Mouse (Mus musculus) CH12.LX (cell line): ENCODE results near the gene Mob4. TPM values are rescaled to one million over a fixed set of nuclear protein-coding genes. Genes with fewer than 3 reads are reported as not detected.

ENCODE experiments used
- DNase-seq: peaks from one replicate; pipeline ENCODE4 v3.0.0-alpha.2; 2013; ENCODE audit errors: extremely low read depth
- H3K27ac ChIP-seq: 2 replicates; pipeline ENCODE4 v1.5.1; 2012; ENCODE audit warnings: low read depth, mild to moderate bottlenecking, control low read depth, moderate library complexity; ENCODE audit not compliant: insufficient read depth
- H3K27me3 ChIP-seq: replicated peaks from 2 replicates; pipeline ENCODE3; 2012; ENCODE audit warnings: inconsistent platforms
- H3K36me3 ChIP-seq, 2 experiments: replicated peaks in 1 of 2; 2 replicates each; pipeline versions ENCODE3 to v1.6.1; 2012; ENCODE audit warnings: inconsistent platforms in 1 of 2, low read length in 1 of 2, mild to moderate bottlenecking in 1 of 2, mixed read lengths in 1 of 2, moderate library complexity in 1 of 2; ENCODE audit not compliant: control insufficient read depth in 1 of 2, insufficient read depth in 1 of 2
- H3K4me1 ChIP-seq, 2 experiments: 2 replicates each; pipeline ENCODE4 v1.6.1; 2012; ENCODE audit warnings: inconsistent platforms in 1 of 2, moderate library complexity in 1 of 2; ENCODE audit not compliant: insufficient read depth in 2 of 2, control insufficient read depth in 1 of 2
- H3K4me2 ChIP-seq: 2 replicates; pipeline ENCODE4 v1.6.1; 2012; ENCODE audit warnings: low read depth, mild to moderate bottlenecking, control low read depth; ENCODE audit not compliant: poor library complexity, insufficient read depth, severe bottlenecking
- H3K4me3 ChIP-seq, 3 experiments: fragments of 150-350 bp in 1 of 3; sonication (generic) in 1 of 3; replicated peaks in 1 of 3; 2 replicates each; pipeline versions ENCODE3 to v1.5.1; 2011 to 2012; ENCODE audit warnings: low read depth in 2 of 3, low read length in 2 of 3, mild to moderate bottlenecking in 2 of 3, moderate library complexity in 2 of 3, control low read depth in 1 of 3, improper control_type of control experiment in 1 of 3, inconsistent platforms in 1 of 3, mixed read lengths in 1 of 3; ENCODE audit not compliant: poor library complexity in 1 of 3
- H3K79me2 ChIP-seq: replicated peaks from 2 replicates; pipeline ENCODE4 v1.6.1; 2012; ENCODE audit warnings: mild to moderate bottlenecking, moderate library complexity; ENCODE audit not compliant: control insufficient read depth, poor library complexity, insufficient read depth, severe bottlenecking; ENCODE audit errors: extremely low read depth
- H3K9ac ChIP-seq: 2 replicates; pipeline ENCODE4 v1.6.1; 2012; ENCODE audit warnings: low read depth, mild to moderate bottlenecking, control low read depth, moderate library complexity; ENCODE audit not compliant: insufficient read depth
- H3K9me3 ChIP-seq: replicated peaks from 2 replicates; pipeline ENCODE3; 2012; ENCODE audit warnings: low read length, inconsistent platforms, mixed read lengths
- BHLHE40 ChIP-seq: IDR thresholded peaks from 2 replicates; pipeline ENCODE4 v1.6.1; 2011; ENCODE audit warnings: mild to moderate bottlenecking, low read depth, low read length, improper control_type of control experiment
- CHD2 ChIP-seq: IDR thresholded peaks from 2 replicates; pipeline ENCODE4 v1.6.1; 2011; ENCODE audit warnings: low read length, improper control_type of control experiment
- CTCF ChIP-seq, 2 experiments: IDR thresholded peaks in 1 of 2; conservative IDR thresholded peaks in 1 of 2; 2 replicates each; pipeline ENCODE4 v1.5.1; 2011 to 2012; ENCODE audit warnings: low read depth in 2 of 2, low read length in 2 of 2, improper control_type of control experiment in 1 of 2, inconsistent platforms in 1 of 2, mild to moderate bottlenecking in 1 of 2, moderate library complexity in 1 of 2
- GABPA ChIP-seq: IDR thresholded peaks from 2 replicates; pipeline ENCODE4 v1.6.1; 2012; ENCODE audit warnings: low read depth, low read length, improper control_type of control experiment, inconsistent platforms; ENCODE audit not compliant: insufficient replicate concordance
- JUN ChIP-seq: IDR thresholded peaks from 2 replicates; pipeline ENCODE4 v1.6.1; 2011; ENCODE audit warnings: low read depth, mild to moderate bottlenecking, low read length, improper control_type of control experiment, moderate library complexity; ENCODE audit not compliant: insufficient read depth
- JUND ChIP-seq: conservative IDR thresholded peaks from 2 replicates; pipeline ENCODE4 v1.6.1; 2011; ENCODE audit warnings: low read depth, low read length, improper control_type of control experiment
- MAFK ChIP-seq: IDR thresholded peaks from 2 replicates; pipeline ENCODE4 v1.6.1; 2011; ENCODE audit warnings: low read length, improper control_type of control experiment; ENCODE audit not compliant: insufficient replicate concordance
- MAX ChIP-seq: IDR thresholded peaks from 2 replicates; pipeline ENCODE4 v1.6.1; 2011; ENCODE audit warnings: low read length, improper control_type of control experiment
- MYC ChIP-seq: IDR thresholded peaks from 2 replicates; pipeline ENCODE4 v1.6.1; 2011; ENCODE audit warnings: low read depth, mild to moderate bottlenecking, improper control_type of control experiment, low read length
- POLR2A ChIP-seq: IDR thresholded peaks from 2 replicates; pipeline ENCODE4 v1.6.1; 2011; ENCODE audit warnings: low read depth, mild to moderate bottlenecking, improper control_type of control experiment, low read length
- RAD21 ChIP-seq: IDR thresholded peaks from 2 replicates; pipeline ENCODE4 v1.6.1; 2011; ENCODE audit warnings: low read depth, mild to moderate bottlenecking, low read length, improper control_type of control experiment, moderate library complexity
- RCOR1 ChIP-seq: conservative IDR thresholded peaks from 2 replicates; pipeline ENCODE4 v1.6.1; 2012; ENCODE audit warnings: low read depth, mild to moderate bottlenecking, inconsistent platforms, low read length, improper control_type of control experiment
- SMC3 ChIP-seq: IDR thresholded peaks from 2 replicates; pipeline ENCODE4 v1.6.1; 2011; ENCODE audit warnings: low read depth, low read length, improper control_type of control experiment
- USF1 ChIP-seq: IDR thresholded peaks from 2 replicates; pipeline ENCODE4 v1.6.1; 2014; ENCODE audit warnings: low read depth, mild to moderate bottlenecking, inconsistent platforms, low read length, improper control_type of control experiment
- ZKSCAN1 ChIP-seq: IDR thresholded peaks from 2 replicates; pipeline ENCODE4 v1.6.1; 2012; ENCODE audit warnings: low read depth, inconsistent platforms, low read length, improper control_type of control experiment, borderline replicate concordance
- ZNF384 ChIP-seq: IDR thresholded peaks from 2 replicates; pipeline ENCODE4 v1.6.1; 2012; ENCODE audit warnings: low read depth, low read length, improper control_type of control experiment, inconsistent platforms
- dilution Hi-C: fragments of 300-500 bp; cut with MboI; formaldehyde crosslinking; loops from 2 replicates; pipeline ENCODE4 v1.14.3; 2020; ENCODE audit warnings: low sequenced_read_pairs; ENCODE audit not compliant: extremely low pct_unique_long_range_greater_than_20kb, extremely low pct_ligation_motif_present
- in situ Hi-C: fragments of 300-500 bp; cut with MboI; formaldehyde crosslinking; loops from 3 replicates; pipeline ENCODE4 v1.14.3; 2019; ENCODE audit warnings: low sequenced_read_pairs, low pct_ligation_motif_present, low pct_unique_long_range_greater_than_20kb, mixed read lengths
- polyA plus RNA-seq: library from polyadenylated mRNA; unstranded; fragments of >175 nt; gene quantifications from 2 replicates; pipeline ENCODE4 v1.2.1, GENCODE M21; 2012; ENCODE audit warnings: low read depth; ENCODE audit not compliant: insufficient read length
- total RNA-seq, 2 experiments: library from RNA; depleted of rRNA; stranded (reverse); fragments of 300-350 nt in 1 of 2; fragments of >200 nt in 1 of 2; gene quantifications; 2 replicates each; pipeline ENCODE4 v1.2.3; 2012 to 2014

The Mob4 gene
- total and polyA plus RNA-seq, 3 experiments: 12.3 to 49.5 (median 34.1) TPM

DNA sequence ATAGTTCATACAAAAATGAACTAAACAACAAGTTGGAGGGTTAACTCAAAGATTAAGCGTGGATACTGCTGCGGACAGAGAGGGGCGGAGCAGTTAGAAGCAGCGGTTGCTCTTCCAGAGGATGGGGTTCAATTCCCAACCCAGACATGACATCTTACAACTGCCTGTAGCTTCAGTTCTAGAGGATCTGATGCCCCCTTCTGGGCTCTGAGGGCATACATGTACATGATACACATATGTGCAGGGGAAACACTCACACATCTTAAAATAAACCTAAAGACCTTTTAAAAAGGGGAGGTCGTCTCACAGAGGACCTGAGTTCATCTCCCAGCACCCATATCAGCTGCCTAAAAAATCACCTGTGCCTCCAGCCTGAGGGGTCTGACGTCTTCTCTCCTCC, 54.7 kb downstream of the Mob4 start:
- Histone ChIP-seq H3K27me3 (no peaks in the 10 kb centered on the region), H3K9ac (no peak overlapping the region), H3K27ac (no peak overlapping the region), H3K4me1 (no peaks in the 10 kb centered on the region), H3K79me2 (no peaks in the 10 kb centered on the region), H3K4me2 (no peak overlapping the region), H3K9me3 (no peaks in the 10 kb centered on the region), H3K36me3 (no peaks in the 10 kb centered on the region), H3K4me3 (no peak overlapping the region)
- dilution Hi-C loops: no loop called here
- no peak for TF ChIP-seq MAFK
- peak in 1 of 2 experiments; percentile 61; a peak in 2 of 4 replicates for TF ChIP-seq CTCF (conservative IDR thresholded peaks at IDR 0.05 in 1 of 2, IDR thresholded peaks at IDR 0.05 in 1 of 2; ENCODE audit: low read depth in 2 of 2, low read length in 2 of 2)
- TF ChIP-seq SMC3: peak; percentile 28
- TF ChIP-seq RAD21: peak; percentile 50
- in situ Hi-C loops: no loop called here
- peak; percentile 30 for DNase-seq

DNA sequence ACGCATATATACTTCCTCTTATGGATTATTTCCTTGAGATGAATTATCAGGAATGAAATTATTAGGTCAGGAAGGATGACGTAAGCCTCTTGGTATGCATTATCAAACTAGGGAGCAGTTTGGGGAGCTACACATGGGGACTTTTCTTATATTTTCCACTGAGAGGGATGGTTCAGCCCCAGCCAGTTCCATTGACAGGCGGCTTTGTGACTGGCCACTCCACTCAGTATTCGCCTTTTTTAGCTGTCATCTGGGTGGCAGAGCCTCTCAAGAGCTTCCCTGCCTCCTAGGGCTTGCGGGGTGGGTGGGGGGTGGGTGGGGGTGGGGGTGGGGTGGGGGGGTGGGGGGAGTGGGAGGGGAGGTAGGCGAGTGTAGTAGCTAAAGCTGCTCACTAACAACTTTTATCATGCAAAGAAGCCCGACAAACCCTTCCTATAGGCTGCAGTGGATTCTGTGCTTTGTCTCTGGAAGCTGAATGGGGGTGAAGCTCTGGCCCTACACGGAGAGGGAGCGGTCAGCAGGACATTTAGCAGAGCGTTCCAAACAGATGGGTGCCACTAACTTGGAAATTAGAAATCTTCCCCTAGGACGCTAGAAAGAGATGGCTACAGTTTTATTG, 55.7 kb downstream of the Mob4 start:
- Histone ChIP-seq H3K4me3 (no peak overlapping the region), H3K27ac (no peak overlapping the region), H3K9me3 (no peaks in the 10 kb centered on the region), H3K79me2 (no peaks in the 10 kb centered on the region), H3K9ac (no peak overlapping the region), H3K4me1 (no peaks in the 10 kb centered on the region), H3K27me3 (no peaks in the 10 kb centered on the region), H3K4me2 (no peak overlapping the region), H3K36me3 (no peaks in the 10 kb centered on the region)
- dilution Hi-C loops (no loop called here), in situ Hi-C loops (no loop called here)
- DNase-seq: no peak
- TF ChIP-seq MYC (no peak), ZKSCAN1 (no peak), MAX (no peak), USF1 (no peak), JUN (no peak), ZNF384 (no peak)

DNA sequence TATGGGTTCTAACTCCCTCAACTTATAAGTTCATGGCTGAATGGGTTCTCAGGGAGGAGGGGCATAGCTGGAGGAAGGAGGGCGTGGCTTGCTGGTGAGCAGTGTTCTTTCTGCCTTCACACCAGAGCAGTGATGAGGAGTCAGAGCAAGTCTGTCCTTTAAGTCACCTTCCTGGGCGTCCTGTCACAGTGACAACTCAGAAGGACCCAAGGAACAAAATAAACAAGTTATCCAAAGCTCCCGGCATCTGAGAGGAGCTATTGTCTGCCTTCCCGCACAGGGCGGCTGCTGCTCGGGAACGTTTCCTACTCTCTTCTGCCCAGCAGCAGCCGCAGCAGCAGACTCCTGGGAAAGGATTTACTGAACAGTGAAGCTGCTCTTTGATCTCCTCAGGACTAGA, 61.0 kb downstream of the Mob4 start:
- dilution Hi-C loops (no loop called here), in situ Hi-C loops (no loop called here)
- Histone ChIP-seq H3K36me3 (no peaks in the 10 kb centered on the region), H3K4me3 (no peak overlapping the region), H3K27me3 (no peaks in the 10 kb centered on the region), H3K27ac (no peak overlapping the region), H3K79me2 (no peaks in the 10 kb centered on the region), H3K4me2 (no peak overlapping the region), H3K4me1 (no peaks in the 10 kb centered on the region), H3K9me3 (no peaks in the 10 kb centered on the region), H3K9ac (no peak overlapping the region)
- TF ChIP-seq CHD2: no peak
- TF ChIP-seq RCOR1: no peak
- TF ChIP-seq JUND: no peak
- TF ChIP-seq SMC3: no peak
- TF ChIP-seq BHLHE40: no peak
- no peak for TF ChIP-seq POLR2A
- TF ChIP-seq GABPA: no peak
- no peak for DNase-seq
